Comparison of ENCODE assay signal across 12 mouse cellular contexts in genomic region chr16:38730921-38731320, GRCm38 (mm10). TPM values are rescaled to one million over a fixed set of nuclear protein-coding genes. Genes with fewer than 3 reads are reported as not detected.
DNase-seq lines count a peak whose midpoint lies in the region; ATAC-seq and TF ChIP-seq lines count a peak whose summit lies in the region.
"Had no signal": no experiment of that assay in that cellular context is flagged by ENCODE, and none has a peak within 500 bp of the region (broad histone marks: within the 10 kb centered on the region; RNA-seq: fewer than 3 reads in every experiment).

No protein-coding gene starts in this region.

- peak in 1 of 2 experiments; percentile 62 for DNase-seq in heart, adult 2 months
- no peak for DNase-seq in heart, postnatal 36 days
- peak; percentile 55 for DNase-seq in lung, postnatal 14 days
- DNase-seq in hindbrain, embryonic 14.5 days (ENCODE audit: low spot score) = no peak
- DNase-seq in left cerebral cortex, adult 11 months (ENCODE audit: low spot score) = no peak
- DNase-seq in urinary bladder, postnatal 14 days (ENCODE audit: low spot score) = no peak
- DNase-seq: adrenal gland, postnatal 14 days; gastrocnemius, postnatal 36 days; liver, embryonic 13.5 days had no signal

- no peaks in the 10 kb centered on the region for H3K36me3 ChIP-seq in heart, adult 2 months (ENCODE audit: control insufficient read depth, insufficient read depth, low read length)
- no peaks in the 10 kb centered on the region for H3K36me3 ChIP-seq in heart, embryonic 16.5 days (ENCODE audit: control insufficient read depth, insufficient read depth)
- no peaks in the 10 kb centered on the region for H3K36me3 ChIP-seq in hindbrain, embryonic 14.5 days (replicated peaks; ENCODE audit: control insufficient read depth, insufficient read depth)
- H3K36me3 ChIP-seq: embryonic facial prominence, embryonic 12.5 days; liver, embryonic 13.5 days had no signal

- H3K9me3 ChIP-seq in heart, embryonic 16.5 days (replicated peaks; ENCODE audit: control insufficient read depth, low read length) = no peaks in the 10 kb centered on the region
- H3K9me3 ChIP-seq in hindbrain, embryonic 14.5 days (ENCODE audit: control insufficient read depth, low read length) = no peaks in the 10 kb centered on the region
- H3K9me3 ChIP-seq: embryonic facial prominence, embryonic 12.5 days; liver, embryonic 13.5 days had no signal

- H3K27ac ChIP-seq in heart, adult 2 months = peak overlapping the region; percentile 85
- peak overlapping the region; percentile 15; the same call in 1 of the 2 replicates for H3K27ac ChIP-seq in heart, embryonic 16.5 days (ENCODE audit: low read length)
- H3K27ac ChIP-seq in hindbrain, embryonic 14.5 days = no peak overlapping the region
- H3K27ac ChIP-seq: embryonic facial prominence, embryonic 12.5 days; liver, embryonic 13.5 days had no signal

- intact Hi-C loops in heart, adult 2 months (cut with DNase I) = loop anchor here (1.0 kb wide), 1 partner anchor 11 kb away; the partner anchor contains the start of gene B4galt4
- intact Hi-C loops in heart, postnatal 36 days (cut with DNase I) = loop anchor here (2.0 to 10.0 kb wide), 3 partner anchors 28 to 196 kb away; no protein-coding TSS in a partner anchor

- peak overlapping the region; percentile 19; the same call in 1 of the 2 replicates for H3K4me2 ChIP-seq in heart, embryonic 16.5 days (ENCODE audit: low read depth, low read length)
- no peak overlapping the region for H3K4me2 ChIP-seq in hindbrain, embryonic 14.5 days (replicated peaks)
- H3K4me2 ChIP-seq: embryonic facial prominence, embryonic 12.5 days; liver, embryonic 13.5 days had no signal

- peak; percentile 75 for ATAC-seq in CD4-positive, CD25-positive, alpha-beta regulatory T cell, adult 4 months
- ATAC-seq in heart, embryonic 16.5 days (replicated peaks; ENCODE audit: extremely low read depth, insufficient read depth, low FRiP score) = no peak; the same call in 1 of the 2 replicates
- ATAC-seq in hindbrain, embryonic 14.5 days (ENCODE audit: low FRiP score) = no peak

- no peaks in the 10 kb centered on the region for H3K27me3 ChIP-seq in heart, adult 2 months (ENCODE audit: control insufficient read depth, insufficient read depth, low read length)
- H3K27me3 ChIP-seq in heart, embryonic 16.5 days (ENCODE audit: control insufficient read depth, insufficient read depth, low read length) = no peaks in the 10 kb centered on the region
- no peaks in the 10 kb centered on the region for H3K27me3 ChIP-seq in hindbrain, embryonic 14.5 days (ENCODE audit: control insufficient read depth, insufficient read depth, low read length)
- H3K27me3 ChIP-seq: embryonic facial prominence, embryonic 12.5 days had no signal

- TF ChIP-seq CTCF in heart, adult 2 months (IDR thresholded peaks at IDR 0.05) = 0 out of 2 replicates have a peak, but pooled peaks have one; percentile 15

- H3K4me3 ChIP-seq in heart, adult 2 months = peak overlapping the region; percentile 47; the same call in 1 of the 2 replicates
- H3K4me3 ChIP-seq in heart, embryonic 16.5 days (ENCODE audit: low read length) = no peak overlapping the region
- no peak overlapping the region for H3K4me3 ChIP-seq in hindbrain, embryonic 14.5 days (replicated peaks; ENCODE audit: low read length)
- H3K4me3 ChIP-seq: embryonic facial prominence, embryonic 12.5 days; liver, embryonic 13.5 days had no signal

- peaks cover 4% of the 10 kb centered on the region for H3K4me1 ChIP-seq in heart, adult 2 months (ENCODE audit: control insufficient read depth, insufficient read depth, low read length)
- peaks cover 2% of the 10 kb centered on the region; the same call in 1 of the 2 replicates for H3K4me1 ChIP-seq in heart, embryonic 16.5 days (ENCODE audit: control insufficient read depth, insufficient read depth, low read length)
- H3K4me1 ChIP-seq in hindbrain, embryonic 14.5 days (replicated peaks; ENCODE audit: control insufficient read depth, insufficient read depth, low read length) = no peaks in the 10 kb centered on the region
- H3K4me1 ChIP-seq: liver, embryonic 13.5 days had no signal

- H3K79me2 ChIP-seq in heart, adult 2 months (replicated peaks; ENCODE audit: control insufficient read depth, insufficient read depth, low read length) = no peaks in the 10 kb centered on the region

- no peak overlapping the region for H3K9ac ChIP-seq in heart, adult 2 months (ENCODE audit: low read depth, low read length)
- H3K9ac ChIP-seq in heart, embryonic 16.5 days (ENCODE audit: low read length) = no peak overlapping the region
- H3K9ac ChIP-seq in hindbrain, embryonic 14.5 days = no peak overlapping the region
- H3K9ac ChIP-seq: embryonic facial prominence, embryonic 12.5 days; liver, embryonic 13.5 days had no signal

- peak; percentile 56 for TF ChIP-seq POLR2A in heart, adult 2 months (IDR thresholded peaks at IDR 0.05; ENCODE audit: insufficient read depth, low read depth, low read length)

- 29% methylated on average over 8 of the region's 8 CpGs for WGBS in heart, adult 2 months
- 36% methylated on average over 8 of the region's 8 CpGs for WGBS in heart, embryonic 16.5 days
- 65% methylated on average over 8 of the region's 8 CpGs for WGBS in hindbrain, embryonic 14.5 days

- TF ChIP-seq EP300 in heart, adult 2 months (IDR thresholded peaks at IDR 0.05; ENCODE audit: insufficient read depth, low read depth, low read length) = no peak

RNA-seq across cellular contexts. Expression of gene B4galt4, which starts 11.1 kb away (rescaled TPM):
- total RNA-seq in heart, adult 2 months (2021) = 10 to 100 TPM in 1 of 2 experiments, 1 to 10 TPM in 1; 8.1 to 13.2 TPM
- polyA plus RNA-seq in heart, adult 2 months (2012; rRNA removed) = 6.4 and 9.6 TPM in 2 replicates
- 10 to 100 TPM; 10.1 to 11.9 TPM for total RNA-seq in heart, postnatal 36 days (2021)
- polyA plus RNA-seq in CD4-positive, CD25-positive, alpha-beta regulatory T cell, adult 4 months (2017; shearing (Covaris generic)) = 1 to 10 TPM; 8.7 to 9.2 TPM
- 22.5 and 22.8 TPM in 2 replicates for polyA plus RNA-seq in heart, embryonic 16.5 days (2015; fragmentation: Nextera tagmentation; extraction: Ambion mirVana)
- 40.0 and 41.7 TPM in 2 replicates for polyA plus RNA-seq in hindbrain, embryonic 14.5 days (2014; fragmentation: Nextera tagmentation; extraction: Ambion mirVana)

RNA-seq across cellular contexts. Expression of gene Arhgap31, which starts 17.8 kb away (rescaled TPM):
- 10 to 100 TPM; 38.2 to 41.2 TPM for total RNA-seq in heart, adult 2 months (2021)
- 14.1 and 20.1 TPM in 2 replicates for polyA plus RNA-seq in heart, adult 2 months (2012; rRNA removed)
- total RNA-seq in heart, postnatal 36 days (2021) = 10 to 100 TPM; 37.4 to 43.5 TPM
- 10 to 100 TPM; 21.5 to 26.4 TPM for polyA plus RNA-seq in CD4-positive, CD25-positive, alpha-beta regulatory T cell, adult 4 months (2017; shearing (Covaris generic))
- 38.0 and 42.0 TPM in 2 replicates for polyA plus RNA-seq in heart, embryonic 16.5 days (2015; fragmentation: Nextera tagmentation; extraction: Ambion mirVana)
- 5.6 and 7.8 TPM in 2 replicates for polyA plus RNA-seq in hindbrain, embryonic 14.5 days (2014; fragmentation: Nextera tagmentation; extraction: Ambion mirVana)
